8 mouse cellular contexts compared by ENCODE assay signal in the genomic region with DNA sequence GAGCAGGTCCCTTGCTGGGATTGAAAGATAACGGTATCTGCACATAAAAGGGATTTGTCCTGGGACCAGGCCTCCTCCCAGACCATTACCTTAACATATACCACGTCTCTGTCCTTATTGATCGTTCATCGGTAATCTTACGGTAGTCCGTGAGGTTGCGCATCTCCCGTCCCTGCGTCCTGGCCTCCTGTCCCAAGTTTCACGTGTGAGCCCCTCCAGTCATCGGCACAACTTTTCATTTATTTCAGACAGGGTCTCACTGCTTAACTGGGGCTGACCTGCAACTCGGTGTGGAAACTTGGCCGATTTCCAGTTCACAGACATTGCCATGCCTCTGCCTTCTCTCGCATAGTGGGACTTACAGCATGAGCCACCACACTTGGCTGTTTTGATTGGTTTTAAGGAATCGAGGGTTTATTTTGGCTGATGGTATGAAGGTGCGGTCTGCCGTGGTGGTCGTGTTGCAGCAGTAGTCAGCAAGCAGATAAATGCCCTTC. TPM values are rescaled to one million over a fixed set of nuclear protein-coding genes. Genes with fewer than 3 reads are reported as not detected.
A peak's percentile ranks its signal among the peaks of the same experiment; 100 is the strongest.
DNase-seq lines count a peak whose midpoint lies in the region; ATAC-seq and TF ChIP-seq lines count a peak whose summit lies in the region.

No protein-coding gene starts in this region.

- H3K36me3 ChIP-seq in heart, embryonic 16.5 days (ENCODE audit: control insufficient read depth, insufficient read depth), result peaks cover 52% of the 10 kb centered on the region
- H3K36me3 ChIP-seq in MEL (ENCODE audit: control insufficient read depth in 1 of 2, insufficient read depth in 2 of 2, low read length in 2 of 2), result peaks cover 2 to 13% of the 10 kb centered on the region in 2 experiments; a peak in 2 of 4 replicates
- H3K36me3 ChIP-seq in forebrain, postnatal 0 days (ENCODE audit: insufficient read depth), result peaks cover 54% of the 10 kb centered on the region
- H3K36me3 ChIP-seq in midbrain, embryonic 13.5 days, result peaks cover 59% of the 10 kb centered on the region

- no peak for TF ChIP-seq EP300 in MEL (IDR thresholded peaks at IDR 0.05; ENCODE audit: low read depth in 1 of 2, low read length in 2 of 2)

- no peak for ATAC-seq in heart, embryonic 16.5 days (replicated peaks; ENCODE audit: extremely low read depth, insufficient read depth, low FRiP score)
- ATAC-seq in forebrain, postnatal 0 days, result no peak
- ATAC-seq in midbrain, embryonic 13.5 days, result no peak

- no peak for DNase-seq in heart, adult 9 months (ENCODE audit: low spot score in 2 of 2)
- DNase-seq in MEL (ENCODE audit: low read depth, low spot score), result peak; percentile 68
- DNase-seq in forebrain, postnatal 0 days, result peak; percentile 33
- DNase-seq in ovary, postnatal 10 days (ENCODE audit: low spot score), result no peak
- no peak for DNase-seq in left cerebral cortex, postnatal 14 days (ENCODE audit: low spot score in 2 of 2)
- no peak for DNase-seq in gastrocnemius, postnatal 4 days (ENCODE audit: low spot score in 2 of 2)

- H3K79me2 ChIP-seq in MEL (ENCODE audit: control insufficient read depth, insufficient read depth, low read length, poor library complexity), result peaks cover 51% of the 10 kb centered on the region

- intact Hi-C loops in left cerebral cortex, postnatal 14 days (cut with DNase I), result no loop called here

- peak overlapping the region; percentile 81 for H3K4me2 ChIP-seq in heart, embryonic 16.5 days (ENCODE audit: low read depth, low read length)
- H3K4me2 ChIP-seq in forebrain, postnatal 0 days (ENCODE audit: low read depth), result peak overlapping the region; percentile 88
- H3K4me2 ChIP-seq in midbrain, embryonic 13.5 days (replicated peaks), result peak overlapping the region; percentile 99

- H3K27me3 ChIP-seq in heart, embryonic 16.5 days (ENCODE audit: control insufficient read depth, insufficient read depth, low read length), result no peaks in the 10 kb centered on the region
- H3K27me3 ChIP-seq in MEL (ENCODE audit: control insufficient read depth in 1 of 2, insufficient read depth in 2 of 2, low read length in 2 of 2), result no peaks in the 10 kb centered on the region
- no peaks in the 10 kb centered on the region for H3K27me3 ChIP-seq in forebrain, postnatal 0 days (ENCODE audit: insufficient read depth, low read length)
- H3K27me3 ChIP-seq in midbrain, embryonic 13.5 days, result no peaks in the 10 kb centered on the region

- no peak for TF ChIP-seq CTCF in MEL (IDR thresholded peaks at IDR 0.05 in 2 of 3, conservative IDR thresholded peaks at IDR 0.05 in 1 of 3; ENCODE audit: control insufficient read depth in 1 of 3, insufficient read depth in 1 of 3, low read depth in 2 of 3, low read length in 3 of 3, poor library complexity in 1 of 3, severe bottlenecking in 1 of 3)
- TF ChIP-seq CTCF in forebrain, postnatal 0 days (IDR thresholded peaks at IDR 0.05; ENCODE audit: low read depth), result no peak

- no peaks in the 10 kb centered on the region for H3K9me3 ChIP-seq in heart, embryonic 16.5 days (replicated peaks; ENCODE audit: control insufficient read depth, low read length)
- H3K9me3 ChIP-seq in MEL (replicated peaks; ENCODE audit: insufficient read depth, low read length), result no peaks in the 10 kb centered on the region
- H3K9me3 ChIP-seq in forebrain, postnatal 0 days (ENCODE audit: low read length), result no peaks in the 10 kb centered on the region
- H3K9me3 ChIP-seq in midbrain, embryonic 13.5 days, result no peaks in the 10 kb centered on the region

- WGBS in heart, embryonic 16.5 days, result 1% methylated on average over 18 of the region's 18 CpGs
- 1% methylated on average over 18 of the region's 18 CpGs for WGBS in forebrain, postnatal 0 days
- 3% methylated on average over 18 of the region's 18 CpGs for WGBS in midbrain, embryonic 13.5 days

- no peak for TF ChIP-seq POLR2A in MEL (IDR thresholded peaks at IDR 0.05; ENCODE audit: control insufficient read depth in 1 of 2, insufficient read depth in 1 of 2, low read depth in 1 of 2, low read length in 2 of 2, poor library complexity in 1 of 2)

- peak overlapping the region; percentile 91 for H3K27ac ChIP-seq in heart, embryonic 16.5 days (ENCODE audit: low read length)
- H3K27ac ChIP-seq in MEL (ENCODE audit: control insufficient read depth, low read depth, low read length), result peak overlapping the region; percentile 86
- H3K27ac ChIP-seq in forebrain, postnatal 0 days (ENCODE audit: low read depth, low read length), result peak overlapping the region; percentile 98
- peak overlapping the region; percentile 95 for H3K27ac ChIP-seq in midbrain, embryonic 13.5 days

- no peak for TF ChIP-seq RAD21 in MEL (IDR thresholded peaks at IDR 0.05; ENCODE audit: low read depth, low read length)

- peak overlapping the region; percentile 82 for H3K4me3 ChIP-seq in heart, embryonic 16.5 days (ENCODE audit: low read length)
- peak overlapping the region; percentile 86 to 90 for H3K4me3 ChIP-seq in MEL (ENCODE audit: control insufficient read depth in 1 of 2, insufficient read depth in 1 of 2, low read depth in 2 of 2, low read length in 2 of 2)
- H3K4me3 ChIP-seq in forebrain, postnatal 0 days (ENCODE audit: low read depth, low read length), result peak overlapping the region; percentile 88
- H3K4me3 ChIP-seq in midbrain, embryonic 13.5 days (replicated peaks), result peak overlapping the region; percentile 95

- peaks cover 17% of the 10 kb centered on the region for H3K4me1 ChIP-seq in heart, embryonic 16.5 days (ENCODE audit: control insufficient read depth, insufficient read depth, low read length)
- H3K4me1 ChIP-seq in MEL (ENCODE audit: control insufficient read depth in 1 of 2, insufficient read depth in 2 of 2, low read length in 2 of 2), result peaks cover 0 to 14% of the 10 kb centered on the region in 2 experiments; a peak in 2 of 4 replicates
- H3K4me1 ChIP-seq in forebrain, postnatal 0 days (ENCODE audit: insufficient read depth), result peaks cover 14% of the 10 kb centered on the region
- H3K4me1 ChIP-seq in midbrain, embryonic 13.5 days (replicated peaks), result peaks cover 37% of the 10 kb centered on the region

- H3K9ac ChIP-seq in heart, embryonic 16.5 days (ENCODE audit: low read length), result peak overlapping the region; percentile 92
- H3K9ac ChIP-seq in MEL (ENCODE audit: control insufficient read depth, low read depth, low read length, poor library complexity, severe bottlenecking), result peak overlapping the region; percentile 95
- H3K9ac ChIP-seq in forebrain, postnatal 0 days, result peak overlapping the region; percentile 96
- peak overlapping the region; percentile 96 for H3K9ac ChIP-seq in midbrain, embryonic 13.5 days (replicated peaks)

RNA-seq across cellular contexts. Expression of a gene that starts 0.7 kb away (rescaled TPM):
- polyA plus RNA-seq in heart, embryonic 16.5 days (2015; fragmentation: Nextera tagmentation; extraction: Ambion mirVana), result 79.4 and 83.3 TPM in 2 replicates
- 79.8 and 86.9 TPM in 2 replicates for total RNA-seq in MEL (2012; rRNA removed)
- polyA plus RNA-seq in MEL (2012; ENCODE audit: insufficient read depth in 1 of 2, insufficient read length in 2 of 2, low read depth in 1 of 2, low replicate concordance in 2 of 2, missing spikeins in 1 of 2), result 100 to 1,000 TPM in 1 of 2 experiments, not detected in 1; 217 TPM
- 81.1 and 89.0 TPM in 2 replicates for total RNA-seq in forebrain, postnatal 0 days (2014; rRNA removed)
- polyA plus RNA-seq in forebrain, postnatal 0 days (2015; fragmentation: Nextera tagmentation; extraction: Ambion mirVana), result 96.8 and 107 TPM in 2 replicates
- polyA plus RNA-seq in midbrain, embryonic 13.5 days (2015; fragmentation: Nextera tagmentation; extraction: Ambion mirVana), result 131 and 150 TPM in 2 replicates
- total RNA-seq in left cerebral cortex, postnatal 14 days (2021), result 10 to 100 TPM; 60.0 to 62.8 TPM
- 10 to 100 TPM; 41.7 to 43.0 TPM for total RNA-seq in gastrocnemius, postnatal 4 days (2021)

RNA-seq across cellular contexts. Expression of a gene that starts 1.1 kb away (rescaled TPM):
- 42.3 and 47.7 TPM in 2 replicates for polyA plus RNA-seq in heart, embryonic 16.5 days (2015; fragmentation: Nextera tagmentation; extraction: Ambion mirVana)
- 50.4 and 52.0 TPM in 2 replicates for total RNA-seq in MEL (2012; rRNA removed)
- polyA plus RNA-seq in MEL (2012; ENCODE audit: insufficient read depth in 1 of 2, insufficient read length in 2 of 2, low read depth in 1 of 2, low replicate concordance in 2 of 2, missing spikeins in 1 of 2), result 100 to 1,000 TPM in 1 of 2 experiments, not detected in 1; 210 TPM
- 20.4 and 20.6 TPM in 2 replicates for total RNA-seq in forebrain, postnatal 0 days (2014; rRNA removed)
- polyA plus RNA-seq in forebrain, postnatal 0 days (2015; fragmentation: Nextera tagmentation; extraction: Ambion mirVana), result 66.4 and 73.7 TPM in 2 replicates
- 64.1 and 64.9 TPM in 2 replicates for polyA plus RNA-seq in midbrain, embryonic 13.5 days (2015; fragmentation: Nextera tagmentation; extraction: Ambion mirVana)
- total RNA-seq in left cerebral cortex, postnatal 14 days (2021), result 10 to 100 TPM; 42.7 to 43.6 TPM
- total RNA-seq in gastrocnemius, postnatal 4 days (2021), result 10 to 100 TPM; 47.1 to 55.8 TPM

RNA-seq across cellular contexts. Expression of a gene that starts 5.9 kb away (rescaled TPM):
- polyA plus RNA-seq in heart, embryonic 16.5 days (2015; fragmentation: Nextera tagmentation; extraction: Ambion mirVana), result 0.13 and 0.29 TPM in 2 replicates
- total RNA-seq in MEL (2012; rRNA removed), result 0.42 and 0.59 TPM in 2 replicates
- polyA plus RNA-seq in MEL (2012; ENCODE audit: insufficient read depth in 1 of 2, insufficient read length in 2 of 2, low read depth in 1 of 2, low replicate concordance in 2 of 2, missing spikeins in 1 of 2), result 1 to 10 TPM in 1 of 2 experiments, not detected in 1; 1.1 TPM
- 0.62 and 0.69 TPM in 2 replicates for total RNA-seq in forebrain, postnatal 0 days (2014; rRNA removed)
- polyA plus RNA-seq in forebrain, postnatal 0 days (2015; fragmentation: Nextera tagmentation; extraction: Ambion mirVana), result not detected in 2 replicates
- polyA plus RNA-seq in midbrain, embryonic 13.5 days (2015; fragmentation: Nextera tagmentation; extraction: Ambion mirVana), result not detected in 2 replicates
- 1 to 10 TPM; 1.6 to 1.9 TPM for total RNA-seq in left cerebral cortex, postnatal 14 days (2021)
- total RNA-seq in gastrocnemius, postnatal 4 days (2021), result under 1 TPM; 0.86 to 0.93 TPM

RNA-seq across cellular contexts. Expression of a gene that starts 14.2 kb away (rescaled TPM):
- 5.6 and 6.7 TPM in 2 replicates for polyA plus RNA-seq in heart, embryonic 16.5 days (2015; fragmentation: Nextera tagmentation; extraction: Ambion mirVana)
- total RNA-seq in MEL (2012; rRNA removed), result not detected in 2 replicates
- under 1 TPM in 1 of 2 experiments, not detected in 1; 0.39 TPM for polyA plus RNA-seq in MEL (2012; ENCODE audit: insufficient read depth in 1 of 2, insufficient read length in 2 of 2, low read depth in 1 of 2, low replicate concordance in 2 of 2, missing spikeins in 1 of 2)
- 0.38 TPM in 1 of 2 replicates, not detected in the other for total RNA-seq in forebrain, postnatal 0 days (2014; rRNA removed)
- 0.70 and 0.76 TPM in 2 replicates for polyA plus RNA-seq in forebrain, postnatal 0 days (2015; fragmentation: Nextera tagmentation; extraction: Ambion mirVana)
- polyA plus RNA-seq in midbrain, embryonic 13.5 days (2015; fragmentation: Nextera tagmentation; extraction: Ambion mirVana), result 0.28 and 0.43 TPM in 2 replicates
- total RNA-seq in left cerebral cortex, postnatal 14 days (2021), result 1 to 10 TPM; 2.5 to 2.9 TPM
- total RNA-seq in gastrocnemius, postnatal 4 days (2021), result 100 to 1,000 TPM; 199 to 230 TPM

RNA-seq across cellular contexts. Expression of a gene that starts 27.3 kb away (rescaled TPM):
- polyA plus RNA-seq in heart, embryonic 16.5 days (2015; fragmentation: Nextera tagmentation; extraction: Ambion mirVana), result 2,111 and 2,265 TPM in 2 replicates
- 983 and 1,061 TPM in 2 replicates for total RNA-seq in MEL (2012; rRNA removed)
- 1,000 to 10,000 TPM in 1 of 2 experiments, not detected in 1; 1,528 TPM for polyA plus RNA-seq in MEL (2012; ENCODE audit: insufficient read depth in 1 of 2, insufficient read length in 2 of 2, low read depth in 1 of 2, low replicate concordance in 2 of 2, missing spikeins in 1 of 2)
- total RNA-seq in forebrain, postnatal 0 days (2014; rRNA removed), result 1,019 and 1,040 TPM in 2 replicates
- 1,146 and 1,244 TPM in 2 replicates for polyA plus RNA-seq in forebrain, postnatal 0 days (2015; fragmentation: Nextera tagmentation; extraction: Ambion mirVana)
- 1,319 and 1,425 TPM in 2 replicates for polyA plus RNA-seq in midbrain, embryonic 13.5 days (2015; fragmentation: Nextera tagmentation; extraction: Ambion mirVana)
- 100 to 1,000 TPM; 433 to 483 TPM for total RNA-seq in left cerebral cortex, postnatal 14 days (2021)
- 100 to 1,000 TPM; 785 to 853 TPM for total RNA-seq in gastrocnemius, postnatal 4 days (2021)

Comparison
In these comparisons a context has a peak if more than half of its experiments do, and no peak if none do; other contexts are left out.
1. DNase-seq: peak in MEL (single experiment) and forebrain, postnatal 0 days (single experiment); none in heart, adult 9 months (0 of 2), ovary, postnatal 10 days (single experiment), left cerebral cortex, postnatal 14 days (0 of 2) and gastrocnemius, postnatal 4 days (0 of 2).
2. Peak in every context shown above with its lines, with median percentiles within 50 percentile points of each other: H3K27ac ChIP-seq, H3K4me2 ChIP-seq, H3K4me3 ChIP-seq and H3K9ac ChIP-seq.